Mouse (Mus musculus) intestine, embryonic 15.5 days (tissue): ENCODE results near the gene Smoc1. TPM values are rescaled to one million over a fixed set of nuclear protein-coding genes. Genes with fewer than 3 reads are reported as not detected.

Experiments
- ATAC-seq: fragments of 200-750 bp; cut with Nextera tagmentation; 2 replicates; pipeline ENCODE4 v1.8.0; 2017; ENCODE audit warnings: moderate TSS enrichment, moderate library complexity
- H3K27ac ChIP-seq: fragments of 300-500 bp; sonication (generic); 2 replicates; pipeline ENCODE4 v1.5.1; 2015; ENCODE audit warnings: mild to moderate bottlenecking, inconsistent platforms
- H3K27me3 ChIP-seq: fragments of 300-500 bp; sonication (generic); replicated peaks from 2 replicates; pipeline ENCODE4 v1.6.1; 2015; ENCODE audit warnings: inconsistent platforms
- H3K36me3 ChIP-seq: fragments of 300-500 bp; sonication (generic); 2 replicates; pipeline ENCODE4 v1.6.1; 2015; ENCODE audit warnings: inconsistent platforms
- H3K4me1 ChIP-seq: fragments of 300-500 bp; sonication (generic); replicated peaks from 2 replicates; pipeline ENCODE4 v1.6.1; 2015; ENCODE audit warnings: inconsistent platforms
- H3K4me2 ChIP-seq: fragments of 300-500 bp; sonication (generic); replicated peaks from 2 replicates; pipeline ENCODE4 v1.6.1; 2015; ENCODE audit warnings: mild to moderate bottlenecking, inconsistent platforms
- H3K4me3 ChIP-seq: fragments of 300-500 bp; sonication (generic); replicated peaks from 2 replicates; pipeline ENCODE4 v1.5.1; 2015; ENCODE audit warnings: inconsistent platforms
- H3K9ac ChIP-seq: fragments of 300-500 bp; sonication (generic); 2 replicates; pipeline ENCODE4 v1.6.1; 2015; ENCODE audit warnings: inconsistent platforms
- H3K9me3 ChIP-seq: fragments of 300-500 bp; sonication (generic); 2 replicates; pipeline ENCODE4 v1.6.1; 2016; ENCODE audit warnings: inconsistent platforms
- WGBS: fragments of 180-500 bp; shearing (Covaris S2); methylation state at CpG from one replicate; pipeline ENCODE4 v1.1.7; 2015; 5-methylcytosine and 5-hydroxymethylcytosine counted together
- polyA plus RNA-seq: library from polyadenylated mRNA; unstranded; fragments of >200 nt; fragmentation: Nextera tagmentation; extraction: Ambion mirVana; gene quantifications from 2 replicates; pipeline ENCODE4 v1.2.1, GENCODE M21; 2015

Smoc1 gene
- polyA plus RNA-seq, 1 experiment from 2014 or later, result 8.1 TPM

DNA sequence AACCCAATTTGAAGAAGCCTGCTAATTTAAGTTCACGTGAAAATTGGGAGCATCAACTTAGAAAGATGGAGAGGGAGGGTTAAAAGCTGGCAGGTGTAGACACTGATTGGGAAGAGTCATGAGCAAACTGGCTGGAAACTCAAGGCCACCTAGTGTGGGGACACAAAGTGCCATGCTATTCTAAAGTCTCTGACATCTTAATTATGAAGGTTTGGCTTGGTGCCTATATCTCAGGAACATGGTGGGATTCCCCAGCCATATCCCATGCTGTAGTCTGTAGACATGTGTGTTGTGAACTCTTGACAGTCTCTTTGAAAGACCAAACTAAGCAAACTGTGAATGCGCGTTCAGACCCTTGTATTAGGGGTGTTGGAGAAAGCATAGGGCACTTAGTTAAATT is 32.0 kb downstream of the Smoc1 start:
- no peaks in the 10 kb centered on the region for H3K36me3 ChIP-seq
- no peak overlapping the region for H3K4me3 ChIP-seq
- H3K27ac ChIP-seq, result no peak overlapping the region
- H3K9me3 ChIP-seq, result no peaks in the 10 kb centered on the region
- H3K4me2 ChIP-seq, result no peak overlapping the region
- H3K4me1 ChIP-seq, result no peaks in the 10 kb centered on the region
- H3K27me3 ChIP-seq, result no peaks in the 10 kb centered on the region
- no peak for ATAC-seq
- 93% methylated on average over 3 of the region's 3 CpGs for WGBS
- no peak overlapping the region for H3K9ac ChIP-seq

GRCm38 (mm10) chr12:81061831-81062361 is 35.3 kb downstream of the Smoc1 start:
- Histone ChIP-seq H3K9me3 (no peaks in the 10 kb centered on the region), H3K36me3 (no peaks in the 10 kb centered on the region), H3K4me2 (no peak overlapping the region), H3K4me3 (no peak overlapping the region), H3K27ac (no peak overlapping the region), H3K4me1 (no peaks in the 10 kb centered on the region), H3K9ac (no peak overlapping the region), H3K27me3 (no peaks in the 10 kb centered on the region)
- WGBS, result 76% methylated on average over 6 of the region's 6 CpGs
- no peak for ATAC-seq

- no peaks in the 10 kb centered on the region for H3K27me3 ChIP-seq
- no peak overlapping the region for H3K27ac ChIP-seq
- 58% methylated on average over 6 of the region's 6 CpGs for WGBS
- no peak overlapping the region for H3K4me2 ChIP-seq
- no peaks in the 10 kb centered on the region for H3K36me3 ChIP-seq
- no peak overlapping the region for H3K9ac ChIP-seq
- H3K9me3 ChIP-seq, result no peaks in the 10 kb centered on the region
- ATAC-seq, result no peak
- H3K4me1 ChIP-seq, result no peaks in the 10 kb centered on the region
- H3K4me3 ChIP-seq, result no peak overlapping the region
Observed at GRCm38 (mm10) chr12:81063336-81063955, 36.8 kb downstream of the Smoc1 start.

- 93% methylated on average over 2 of the region's 2 CpGs for WGBS
- no peaks in the 10 kb centered on the region for H3K27me3 ChIP-seq
- H3K4me2 ChIP-seq, result no peak overlapping the region
- no peaks in the 10 kb centered on the region for H3K36me3 ChIP-seq
- no peak overlapping the region for H3K27ac ChIP-seq
- no peak for ATAC-seq
- no peaks in the 10 kb centered on the region for H3K9me3 ChIP-seq
- no peaks in the 10 kb centered on the region for H3K4me1 ChIP-seq
- no peak overlapping the region for H3K9ac ChIP-seq
- H3K4me3 ChIP-seq, result no peak overlapping the region
Observed at GRCm38 (mm10) chr12:81074139-81074538, 47.5 kb downstream of the Smoc1 start.

GRCm38 (mm10) chr12:81074941-81075340 is 48.3 kb downstream of the Smoc1 start:
- H3K4me3 ChIP-seq, result no peak overlapping the region
- no peaks in the 10 kb centered on the region for H3K9me3 ChIP-seq
- no peak overlapping the region for H3K4me2 ChIP-seq
- 71% methylated on average over 3 of the region's 3 CpGs for WGBS
- no peaks in the 10 kb centered on the region for H3K27me3 ChIP-seq
- no peak overlapping the region for H3K27ac ChIP-seq
- no peak for ATAC-seq
- H3K9ac ChIP-seq, result no peak overlapping the region
- no peaks in the 10 kb centered on the region for H3K4me1 ChIP-seq
- H3K36me3 ChIP-seq, result no peaks in the 10 kb centered on the region

DNA sequence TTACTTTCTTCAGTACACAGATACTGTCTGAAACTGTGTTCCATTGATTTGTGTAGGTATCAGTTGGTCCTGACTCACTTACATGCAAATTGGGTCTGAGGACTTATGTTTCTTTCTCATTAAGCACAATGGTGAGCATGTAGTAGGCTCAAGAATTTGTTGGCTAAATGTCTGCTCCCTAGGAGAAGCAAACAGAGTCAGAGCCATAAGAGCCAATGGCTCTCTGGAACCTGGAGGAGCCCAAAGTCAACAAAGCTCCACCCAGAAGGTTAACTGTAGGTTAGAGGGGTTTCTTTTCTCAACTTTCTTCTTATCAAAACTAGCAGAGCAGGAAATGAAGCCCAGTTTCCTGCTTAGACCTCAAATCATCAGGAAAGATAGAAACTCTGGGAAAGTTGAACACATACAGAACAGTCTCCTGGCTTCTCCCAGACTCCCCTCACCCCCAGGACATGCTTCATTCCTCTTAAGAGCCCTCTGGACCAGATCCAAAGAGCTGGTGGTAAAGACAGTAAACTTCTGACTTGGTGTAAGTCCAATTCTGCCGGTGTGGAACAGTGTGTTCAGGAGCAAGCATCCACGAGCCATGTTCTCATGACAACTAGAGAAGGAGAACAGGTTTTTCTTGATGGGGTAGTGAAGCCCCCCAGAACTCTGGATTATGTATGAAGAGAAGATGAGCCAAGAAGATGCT is 51.5 kb downstream of the Smoc1 start:
- Histone ChIP-seq H3K4me3 (no peak overlapping the region), H3K36me3 (no peaks in the 10 kb centered on the region), H3K27me3 (no peaks in the 10 kb centered on the region), H3K27ac (no peak overlapping the region), H3K9ac (no peak overlapping the region), H3K4me2 (no peak overlapping the region), H3K9me3 (no peaks in the 10 kb centered on the region), H3K4me1 (no peaks in the 10 kb centered on the region; the same call in 1 of the 2 replicates)
- no peak for ATAC-seq
- WGBS, result 57% methylated on average over 2 of the region's 2 CpGs

DNA sequence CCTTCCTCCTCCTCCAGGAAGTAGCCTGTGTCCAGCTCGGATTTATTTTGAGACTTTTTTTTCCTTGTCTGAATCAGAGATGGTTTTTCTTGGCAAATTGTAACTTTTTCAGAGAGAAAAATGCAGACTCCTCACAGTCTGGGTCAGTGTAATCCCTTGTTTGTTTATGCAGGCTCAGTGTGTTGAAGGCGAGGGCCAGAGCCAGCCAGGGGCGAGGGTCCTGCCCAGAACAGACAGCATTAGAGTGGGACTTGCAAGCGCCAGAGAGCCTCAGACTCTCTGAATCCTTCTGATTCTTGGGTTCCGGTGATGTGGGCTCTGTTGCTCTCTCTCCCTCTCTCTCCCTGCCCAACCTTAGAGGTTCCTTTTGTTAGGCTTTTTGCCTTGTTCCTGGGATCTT is 53.7 kb downstream of the Smoc1 start:
- ATAC-seq, result no peak
- no peaks in the 10 kb centered on the region; the same call in 1 of the 2 replicates for H3K4me1 ChIP-seq
- H3K4me3 ChIP-seq, result no peak overlapping the region
- H3K9ac ChIP-seq, result no peak overlapping the region
- WGBS, result 56% methylated on average over 5 of the region's 5 CpGs
- no peak overlapping the region for H3K4me2 ChIP-seq
- no peak overlapping the region for H3K27ac ChIP-seq
- H3K36me3 ChIP-seq, result no peaks in the 10 kb centered on the region
- H3K27me3 ChIP-seq, result no peaks in the 10 kb centered on the region
- no peaks in the 10 kb centered on the region for H3K9me3 ChIP-seq

DNA sequence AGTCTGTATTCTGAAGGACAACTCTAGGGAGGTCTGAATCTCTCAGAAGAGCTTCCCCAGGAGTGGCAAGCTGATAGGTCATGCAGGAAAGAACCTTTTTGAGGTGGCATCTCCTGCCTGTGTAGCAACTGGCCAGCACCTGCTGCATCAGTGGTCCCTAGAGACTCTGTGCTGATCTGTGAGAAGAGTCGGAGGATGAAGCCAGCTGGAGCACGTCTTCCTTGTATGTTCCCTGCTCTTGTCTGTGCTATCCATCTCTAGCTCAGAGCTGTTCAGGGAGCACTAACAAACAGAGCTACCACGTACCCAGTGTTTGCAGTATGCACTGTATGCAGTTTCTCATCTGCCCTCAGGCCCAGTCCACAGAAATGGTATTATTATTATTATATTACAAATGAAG is 54.4 kb downstream of the Smoc1 start:
- no peak for ATAC-seq
- no peaks in the 10 kb centered on the region for H3K36me3 ChIP-seq
- H3K4me1 ChIP-seq, result no peaks in the 10 kb centered on the region; the same call in 1 of the 2 replicates
- 42% methylated on average over 3 of the region's 3 CpGs for WGBS
- no peak overlapping the region for H3K9ac ChIP-seq
- no peaks in the 10 kb centered on the region for H3K27me3 ChIP-seq
- no peaks in the 10 kb centered on the region for H3K9me3 ChIP-seq
- H3K4me3 ChIP-seq, result no peak overlapping the region
- no peak overlapping the region for H3K27ac ChIP-seq
- H3K4me2 ChIP-seq, result no peak overlapping the region

- H3K4me3 ChIP-seq, result no peak overlapping the region
- WGBS, result 86% methylated on average over 5 of the region's 5 CpGs
- H3K36me3 ChIP-seq, result no peaks in the 10 kb centered on the region
- H3K4me1 ChIP-seq, result no peaks in the 10 kb centered on the region; the same call in 1 of the 2 replicates
- no peak overlapping the region for H3K4me2 ChIP-seq
- ATAC-seq, result no peak
- no peaks in the 10 kb centered on the region for H3K9me3 ChIP-seq
- H3K27ac ChIP-seq, result no peak overlapping the region
- H3K9ac ChIP-seq, result no peak overlapping the region
- H3K27me3 ChIP-seq, result no peaks in the 10 kb centered on the region
Observed at GRCm38 (mm10) chr12:81083146-81083545, 56.5 kb downstream of the Smoc1 start.

GRCm38 (mm10) chr12:81085244-81085643 is 58.6 kb downstream of the Smoc1 start:
- WGBS, result 61% methylated on average over 1 of the region's 1 CpGs
- H3K4me2 ChIP-seq, result no peak overlapping the region
- no peaks in the 10 kb centered on the region for H3K27me3 ChIP-seq

GRCm38 (mm10) chr12:81088131-81088530 is 61.5 kb downstream of the Smoc1 start:
- 49% methylated on average over 5 of the region's 5 CpGs for WGBS

More at GRCm38 (mm10) chr12:81085244-81085643, 58.6 kb downstream of the Smoc1 start:
- H3K9ac ChIP-seq, result no peak overlapping the region
- ATAC-seq, result no peak
- no peaks in the 10 kb centered on the region for H3K36me3 ChIP-seq
- H3K27ac ChIP-seq, result no peak overlapping the region
- no peaks in the 10 kb centered on the region; the same call in 1 of the 2 replicates for H3K4me1 ChIP-seq
- no peaks in the 10 kb centered on the region for H3K9me3 ChIP-seq
- H3K4me3 ChIP-seq, result no peak overlapping the region

GRCm38 (mm10) chr12:81091641-81092040 is 65.0 kb downstream of the Smoc1 start:
- 0 out of 2 replicates have a peak, but pooled peaks cover 3% of the 10 kb centered on the region for H3K4me1 ChIP-seq
- no peaks in the 10 kb centered on the region for H3K27me3 ChIP-seq
- H3K4me3 ChIP-seq, result no peak overlapping the region
- no peak overlapping the region for H3K4me2 ChIP-seq
- H3K27ac ChIP-seq, result no peak overlapping the region
- no peaks in the 10 kb centered on the region for H3K9me3 ChIP-seq
- H3K36me3 ChIP-seq, result no peaks in the 10 kb centered on the region
- no peak overlapping the region for H3K9ac ChIP-seq
- no peak for ATAC-seq
- WGBS, result 87% methylated on average over 5 of the region's 5 CpGs

More at GRCm38 (mm10) chr12:81088131-81088530, 61.5 kb downstream of the Smoc1 start:
- H3K9me3 ChIP-seq, result no peaks in the 10 kb centered on the region
- no peaks in the 10 kb centered on the region for H3K4me1 ChIP-seq
- no peak overlapping the region for H3K4me3 ChIP-seq
- no peak for ATAC-seq
- H3K9ac ChIP-seq, result no peak overlapping the region
- no peak overlapping the region for H3K27ac ChIP-seq
- no peaks in the 10 kb centered on the region for H3K27me3 ChIP-seq
- no peak overlapping the region for H3K4me2 ChIP-seq
- no peaks in the 10 kb centered on the region for H3K36me3 ChIP-seq
